Mouse (Mus musculus): ENCODE data around the gene Ccdc151.

GRCm38 (mm10) chr9:21963417-21963816 is 39.0 kb downstream of the Ccdc151 start, which contains the start of gene Epor:
- TF ChIP-seq CTCF (IDR thresholded peaks at IDR 0.05; ENCODE audit: low read depth, low read length) (no peak), POLR2A (IDR thresholded peaks at IDR 0.05; ENCODE audit: extremely low read depth, insufficient read depth, low read length) (no peak)

Measured in liver, adult 2 months (tissue).